Mouse (Mus musculus) erythroblast, adult 5-6 weeks (primary cell): Measurements from ENCODE around the gene Zcchc17. TPM values are rescaled to one million over a fixed set of nuclear protein-coding genes. Genes with fewer than 3 reads are reported as not detected.

Experiments
- ATAC-seq: replicated peaks from 2 replicates; pipeline ENCODE4 v1.8.0; 2016; ENCODE audit warnings: moderate number of reproducible peaks, mild to moderate bottlenecking, moderate TSS enrichment, inconsistent platforms; ENCODE audit not compliant: poor library complexity, low FRiP score, severe bottlenecking
- total RNA-seq, 2 experiments: library from RNA; stranded (forward) in 1 of 2; stranded (reverse) in 1 of 2; fragments of 150-400 nt in 1 of 2; fragments of 200-764, 138-1000 nt in 1 of 2; gene quantifications; 2 replicates each; pipeline versions ENCODE4 v1.2.3 to v1.2.4; 2015 to 2017; ENCODE audit warnings: low replicate concordance in 2 of 2

Zcchc17 gene
- total RNA-seq, 2 experiments from 2014 or later = 7.1 to 27.9 TPM

- no peak for ATAC-seq
These were observed 38.1 kb downstream of the Zcchc17 start for GRCm38 (mm10) chr4:130321640-130322039.

GRCm38 (mm10) chr4:130319564-130319963, 40.2 kb downstream of the Zcchc17 start:
- ATAC-seq = no peak

- ATAC-seq = no peak
These were observed 41.6 kb downstream of the Zcchc17 start for GRCm38 (mm10) chr4:130318122-130318521.

- no peak for ATAC-seq
These were observed 43.1 kb downstream of the Zcchc17 start for GRCm38 (mm10) chr4:130316691-130317090.

GRCm38 (mm10) chr4:130315771-130316527, 43.8 kb downstream of the Zcchc17 start:
- ATAC-seq = no peak

- no peak for ATAC-seq
These were observed 46.2 kb downstream of the Zcchc17 start for GRCm38 (mm10) chr4:130313552-130313951.

GRCm38 (mm10) chr4:130312526-130312925, 47.2 kb downstream of the Zcchc17 start:
- ATAC-seq = no peak

- ATAC-seq = no peak
These were observed 50.5 kb downstream of the Zcchc17 start for GRCm38 (mm10) chr4:130309254-130309653.

GRCm38 (mm10) chr4:130308231-130309081, 51.3 kb downstream of the Zcchc17 start, which contains the start of the genes Fabp3 and Gm10570:
Gene Fabp3 (plus strand): TSS chr4:130308595.
Gene Gm10570 (minus strand): TSS chr4:130308674.
- no peak for ATAC-seq

- no peak for ATAC-seq
These were observed 51.9 kb downstream of the Zcchc17 start for GRCm38 (mm10) chr4:130307851-130308230.

- ATAC-seq = no peak
These were observed 52.7 kb downstream of the Zcchc17 start for GRCm38 (mm10) chr4:130306796-130307630.

- no peak for ATAC-seq
These were observed 55.0 kb downstream of the Zcchc17 start for GRCm38 (mm10) chr4:130304746-130305145.

GRCm38 (mm10) chr4:130302285-130302870, 57.4 kb downstream of the Zcchc17 start:
- ATAC-seq = no peak

GRCm38 (mm10) chr4:130299629-130300018, 60.1 kb downstream of the Zcchc17 start:
- no peak for ATAC-seq

GRCm38 (mm10) chr4:130298877-130299628, 60.7 kb downstream of the Zcchc17 start:
- no peak for ATAC-seq

GRCm38 (mm10) chr4:130297123-130297529, 62.6 kb downstream of the Zcchc17 start:
- ATAC-seq = peak; percentile 60

GRCm38 (mm10) chr4:130296243-130296965, 63.3 kb downstream of the Zcchc17 start:
- peak; percentile 59 for ATAC-seq

GRCm38 (mm10) chr4:130295047-130295745, 64.5 kb downstream of the Zcchc17 start:
- ATAC-seq = peak; percentile 54
